18 mouse cellular contexts compared by ENCODE assay signal in the genomic region with DNA sequence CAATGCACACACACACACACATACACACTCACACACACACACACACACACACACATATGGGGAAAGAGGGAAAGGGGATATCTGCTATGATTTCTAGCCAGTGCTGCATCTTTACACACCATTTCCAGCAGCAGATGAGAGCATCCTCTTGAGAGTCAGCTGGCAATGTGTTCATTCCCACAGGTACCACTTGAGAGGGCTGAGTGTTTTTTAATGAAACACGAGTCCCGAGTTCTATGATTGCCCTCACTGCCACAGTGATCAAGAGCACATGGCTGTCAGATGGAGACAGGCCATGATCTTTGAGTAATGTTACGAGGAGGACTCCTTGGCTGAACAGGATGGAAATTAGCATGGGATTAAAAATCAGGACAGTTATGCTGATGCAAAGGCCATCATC.
DNase-seq lines count a peak whose midpoint lies in the region; ATAC-seq and TF ChIP-seq lines count a peak whose summit lies in the region.
"Had no signal": no experiment of that assay in that cellular context is flagged by ENCODE, and none has a peak within 500 bp of the region (broad histone marks: within the 10 kb centered on the region; RNA-seq: fewer than 3 reads in every experiment).

No protein-coding gene starts in this region.

- H3K27me3 ChIP-seq in forebrain, embryonic 14.5 days (replicated peaks; ENCODE audit: control insufficient read depth, insufficient read depth, low read length): no peaks in the 10 kb centered on the region
- no peaks in the 10 kb centered on the region for H3K27me3 ChIP-seq in forebrain, postnatal 0 days (ENCODE audit: insufficient read depth, low read length)
- H3K27me3 ChIP-seq in midbrain, embryonic 14.5 days (ENCODE audit: control insufficient read depth, insufficient read depth, low read length): no peaks in the 10 kb centered on the region
- H3K27me3 ChIP-seq in midbrain, postnatal 0 days (ENCODE audit: insufficient read depth, low read length): no peaks in the 10 kb centered on the region
- H3K27me3 ChIP-seq: CH12.LX; forebrain, embryonic 13.5 days; heart, embryonic 13.5 days; Patski had no signal

- no peak overlapping the region for H3K9ac ChIP-seq in forebrain, embryonic 14.5 days (ENCODE audit: low read length)
- no peak overlapping the region for H3K9ac ChIP-seq in forebrain, postnatal 0 days
- H3K9ac ChIP-seq in midbrain, embryonic 14.5 days (replicated peaks; ENCODE audit: low read length): no peak overlapping the region
- H3K9ac ChIP-seq in midbrain, postnatal 0 days (replicated peaks; ENCODE audit: low read length, poor library complexity, severe bottlenecking): no peak overlapping the region
- H3K9ac ChIP-seq: forebrain, embryonic 13.5 days; heart, embryonic 13.5 days had no signal

- no peak overlapping the region for H3K4me2 ChIP-seq in forebrain, embryonic 14.5 days (ENCODE audit: low read length)
- no peak overlapping the region for H3K4me2 ChIP-seq in forebrain, postnatal 0 days (ENCODE audit: low read depth)
- no peak overlapping the region for H3K4me2 ChIP-seq in midbrain, embryonic 14.5 days (ENCODE audit: low read length)
- no peak overlapping the region for H3K4me2 ChIP-seq in midbrain, postnatal 0 days (ENCODE audit: low read depth, low read length, poor library complexity, severe bottlenecking)
- H3K4me2 ChIP-seq: forebrain, embryonic 13.5 days; heart, embryonic 13.5 days had no signal

- TF ChIP-seq POLR2A in brain, embryonic 14.5 days (IDR thresholded peaks at IDR 0.05; ENCODE audit: borderline replicate concordance, extremely low read depth, insufficient read depth, insufficient read length, poor library complexity, severe bottlenecking): no peak

- no peak overlapping the region for H3K27ac ChIP-seq in forebrain, embryonic 14.5 days (ENCODE audit: low read depth, low read length)
- no peak overlapping the region for H3K27ac ChIP-seq in forebrain, postnatal 0 days (ENCODE audit: low read depth, low read length)
- H3K27ac ChIP-seq in midbrain, embryonic 14.5 days (replicated peaks; ENCODE audit: low read depth, low read length): no peak overlapping the region
- H3K27ac ChIP-seq in midbrain, postnatal 0 days (ENCODE audit: low read depth, low read length): no peak overlapping the region
- H3K27ac ChIP-seq: forebrain, embryonic 13.5 days; heart, embryonic 13.5 days had no signal

- TF ChIP-seq CTCF in forebrain, postnatal 0 days (IDR thresholded peaks at IDR 0.05; ENCODE audit: low read depth): no peak
- TF ChIP-seq CTCF in midbrain, postnatal 0 days (IDR thresholded peaks at IDR 0.05): no peak
- TF ChIP-seq CTCF in brain, embryonic 14.5 days (IDR thresholded peaks at IDR 0.05; ENCODE audit: borderline replicate concordance, extremely low read depth, insufficient read depth, insufficient read length): no peak

- peak; percentile 33 for DNase-seq in forebrain, embryonic 14.5 days (ENCODE audit: low spot score)
- no peak for DNase-seq in forebrain, postnatal 0 days
- peak; percentile 32 for DNase-seq in midbrain, embryonic 14.5 days
- no peak for DNase-seq in midbrain, postnatal 0 days (ENCODE audit: low spot score)
- DNase-seq in brain, embryonic 14.5 days (ENCODE audit: low read depth): peak; percentile 67
- DNase-seq in retina, postnatal 1 day: peak; percentile 6
- DNase-seq: adrenal gland, postnatal 14 days; cerebellum, adult 18-20 months; cerebellum, adult 9-11 months; gastrocnemius, postnatal 10 days; heart, adult 18-20 months; heart, postnatal 36 days had no signal

- no peaks in the 10 kb centered on the region for H3K9me3 ChIP-seq in forebrain, embryonic 14.5 days (replicated peaks; ENCODE audit: control insufficient read depth, low read length)
- no peaks in the 10 kb centered on the region for H3K9me3 ChIP-seq in forebrain, postnatal 0 days (ENCODE audit: low read length)
- H3K9me3 ChIP-seq in midbrain, embryonic 14.5 days (ENCODE audit: control insufficient read depth, low read length): no peaks in the 10 kb centered on the region
- H3K9me3 ChIP-seq in midbrain, postnatal 0 days (ENCODE audit: low read length): no peaks in the 10 kb centered on the region
- H3K9me3 ChIP-seq: forebrain, embryonic 13.5 days; heart, embryonic 13.5 days had no signal

- ATAC-seq in forebrain, embryonic 14.5 days: no peak
- ATAC-seq in forebrain, postnatal 0 days: no peak
- no peak for ATAC-seq in midbrain, embryonic 14.5 days (ENCODE audit: low FRiP score, low TSS enrichment)
- no peak for ATAC-seq in midbrain, postnatal 0 days (ENCODE audit: low FRiP score)
- ATAC-seq: activated CD4-positive, CD25-positive, alpha-beta regulatory T cell, adult 4 months; forebrain, embryonic 13.5 days; hindbrain, embryonic 16.5 days; Patski had no signal

- 76% methylated on average over 3 of the region's 3 CpGs for WGBS in forebrain, embryonic 14.5 days
- 50% methylated on average over 3 of the region's 3 CpGs for WGBS in forebrain, postnatal 0 days
- 47% methylated on average over 3 of the region's 3 CpGs for WGBS in midbrain, embryonic 14.5 days
- 52% methylated on average over 3 of the region's 3 CpGs for WGBS in midbrain, postnatal 0 days

- no peaks in the 10 kb centered on the region for H3K36me3 ChIP-seq in forebrain, embryonic 14.5 days (ENCODE audit: control insufficient read depth, insufficient read depth, low read length)
- H3K36me3 ChIP-seq in forebrain, postnatal 0 days (ENCODE audit: insufficient read depth): no peaks in the 10 kb centered on the region
- H3K36me3 ChIP-seq in midbrain, embryonic 14.5 days (ENCODE audit: control insufficient read depth, insufficient read depth, low read length): no peaks in the 10 kb centered on the region
- no peaks in the 10 kb centered on the region for H3K36me3 ChIP-seq in midbrain, postnatal 0 days (ENCODE audit: insufficient read depth, low read length)
- H3K36me3 ChIP-seq: heart, embryonic 13.5 days had no signal

- H3K4me1 ChIP-seq in forebrain, embryonic 14.5 days (ENCODE audit: control insufficient read depth, insufficient read depth, low read length): no peaks in the 10 kb centered on the region
- no peaks in the 10 kb centered on the region for H3K4me1 ChIP-seq in forebrain, postnatal 0 days (ENCODE audit: insufficient read depth)
- H3K4me1 ChIP-seq in midbrain, embryonic 14.5 days (ENCODE audit: control insufficient read depth, insufficient read depth, low read length): no peaks in the 10 kb centered on the region
- peaks cover 3% of the 10 kb centered on the region; the same call in 1 of the 2 replicates for H3K4me1 ChIP-seq in midbrain, postnatal 0 days (ENCODE audit: insufficient read depth, low read length)
- H3K4me1 ChIP-seq: forebrain, embryonic 13.5 days had no signal

- H3K4me3 ChIP-seq in forebrain, embryonic 14.5 days (ENCODE audit: low read depth, low read length): no peak overlapping the region
- H3K4me3 ChIP-seq in forebrain, postnatal 0 days (ENCODE audit: low read depth, low read length): no peak overlapping the region
- H3K4me3 ChIP-seq in midbrain, embryonic 14.5 days (replicated peaks; ENCODE audit: low read depth, low read length): no peak overlapping the region
- H3K4me3 ChIP-seq in midbrain, postnatal 0 days (ENCODE audit: low read depth, low read length): no peak overlapping the region
- H3K4me3 ChIP-seq: forebrain, embryonic 13.5 days; heart, embryonic 13.5 days had no signal

Comparison
In these comparisons a context has a peak if more than half of its experiments do, and no peak if none do; other contexts are left out.
1. DNase-seq: peak in forebrain, embryonic 14.5 days (single experiment), midbrain, embryonic 14.5 days (single experiment), brain, embryonic 14.5 days (single experiment) and retina, postnatal 1 day (single experiment); none in forebrain, postnatal 0 days (single experiment) and midbrain, postnatal 0 days (single experiment).